Mouse (Mus musculus): ENCODE measurements around the gene Kbtbd2. TPM values are rescaled to one million over a fixed set of nuclear protein-coding genes. Genes with fewer than 3 reads are reported as not detected.
A peak's percentile ranks its signal among the peaks of the same experiment; 100 is the strongest.

Gene Kbtbd2
- polyA plus RNA-seq (2015; fragmentation: Nextera tagmentation; extraction: Ambion mirVana) = 19.0 and 22.6 TPM in 2 replicates

DNA sequence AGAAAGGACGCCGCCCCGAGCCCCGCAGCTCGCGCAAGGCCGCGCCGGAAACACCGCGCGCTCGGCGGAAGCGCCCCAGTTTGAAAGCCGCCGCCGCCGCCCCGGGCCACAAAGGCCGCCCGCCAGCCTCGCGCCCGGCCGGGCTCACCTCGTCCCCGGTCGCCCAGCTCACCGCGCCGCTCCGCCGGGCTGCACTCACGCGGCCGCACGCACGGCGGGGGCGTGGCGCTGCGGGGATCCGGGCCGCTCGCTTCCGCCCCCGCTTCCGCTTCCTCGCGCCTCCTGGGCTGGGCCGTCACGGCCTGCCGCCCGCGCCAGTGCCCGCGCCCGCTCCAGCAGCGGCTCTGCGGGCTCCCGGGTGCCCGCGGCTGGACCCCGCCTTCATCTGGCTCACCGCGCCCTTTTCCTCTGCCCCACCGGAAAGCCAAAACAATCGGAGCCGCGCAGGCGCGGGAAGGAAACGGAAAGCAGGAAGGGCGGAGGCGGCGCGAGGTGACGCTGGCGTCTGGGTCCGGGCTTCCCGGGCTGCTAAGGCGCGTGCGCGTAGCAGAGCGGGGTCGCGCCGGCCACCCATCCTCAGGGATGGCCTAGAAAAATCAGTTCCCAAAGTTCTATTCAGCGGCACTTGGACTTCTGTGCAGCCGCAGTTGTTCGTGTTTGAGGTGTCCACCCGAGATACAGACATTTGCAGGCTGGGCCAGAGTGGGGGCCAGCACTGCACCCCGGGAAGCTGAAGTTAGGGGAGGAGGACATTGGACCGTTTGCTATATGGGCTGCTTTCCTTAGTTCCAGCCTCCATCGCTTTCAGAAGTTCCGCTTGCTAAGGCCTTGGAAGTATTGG lies at the start of gene Kbtbd2:
Gene Kbtbd2, minus strand, starts transcription at position 503 of the 841 bp plus-strand sequence.
- peak; percentile 89 for DNase-seq (ENCODE audit: low spot score)

GRCm38 (mm10) chr6:56844365-56844764 lies 46.8 kb upstream of the Kbtbd2 start:
- DNase-seq (ENCODE audit: low spot score) = no peak

DNA sequence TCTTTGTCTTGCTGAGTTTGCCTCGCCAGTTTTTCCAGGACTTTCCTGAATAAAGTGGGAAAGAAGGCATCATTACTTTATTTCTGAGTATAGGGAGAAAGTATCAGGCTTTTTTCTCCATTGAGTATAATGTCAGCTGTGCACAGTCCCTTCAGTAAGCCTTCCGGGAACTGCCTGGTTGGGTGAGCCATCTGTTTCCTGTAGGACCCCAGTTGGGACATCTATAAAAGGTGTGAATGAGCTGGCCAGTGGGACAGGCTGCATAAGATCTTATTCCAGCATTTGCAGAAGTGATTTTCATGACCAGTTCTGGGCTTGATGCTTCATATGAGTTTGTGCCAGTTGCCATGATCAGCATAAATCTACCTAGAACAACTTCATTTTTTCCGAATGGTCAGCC lies 45.6 kb upstream of the Kbtbd2 start:
- no peak for DNase-seq (ENCODE audit: low spot score)

- DNase-seq (ENCODE audit: low spot score) = no peak
Measured at GRCm38 (mm10) chr6:56837621-56838020, 40.0 kb upstream of the Kbtbd2 start.

DNA sequence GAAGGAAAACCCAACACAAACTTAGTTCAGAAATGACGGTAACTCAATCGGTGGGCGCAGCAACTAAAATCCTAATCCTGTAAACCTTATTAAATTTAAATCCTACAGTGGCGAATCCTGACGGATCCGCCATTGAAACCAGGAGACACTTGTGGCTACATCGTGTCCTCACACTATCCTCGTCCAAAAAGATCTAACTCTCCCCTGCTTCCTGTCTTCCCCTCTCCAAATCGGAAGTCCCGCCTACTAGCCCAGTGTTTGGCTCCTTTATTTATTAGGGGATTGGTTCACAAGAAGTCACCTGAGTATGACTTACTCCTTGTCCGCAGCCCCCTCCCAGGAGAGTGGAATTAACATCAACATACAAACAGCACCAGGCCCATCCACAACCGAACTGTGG lies 39.6 kb upstream of the Kbtbd2 start:
- no peak for DNase-seq (ENCODE audit: low spot score)

DNA sequence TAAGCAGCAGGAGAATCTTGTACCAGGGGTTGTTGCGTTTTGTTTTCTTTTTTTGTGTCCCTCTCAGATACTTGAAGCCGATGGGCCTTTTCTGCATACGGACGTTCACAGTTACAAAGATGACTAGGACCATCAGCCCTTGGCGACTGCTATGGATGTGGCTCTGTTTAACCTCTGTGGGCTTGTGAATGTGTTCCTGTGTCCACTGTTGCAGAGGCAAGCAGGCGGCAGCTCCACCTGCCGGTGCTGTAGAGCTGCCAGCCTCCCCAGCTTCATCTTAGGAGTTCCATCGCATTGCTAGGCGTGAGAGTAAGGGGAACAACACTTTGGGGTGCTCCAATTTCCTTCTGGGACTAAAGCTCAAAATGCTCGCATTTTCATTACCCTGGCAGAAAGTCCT lies 37.9 kb upstream of the Kbtbd2 start:
- no peak for DNase-seq (ENCODE audit: low spot score)

DNA sequence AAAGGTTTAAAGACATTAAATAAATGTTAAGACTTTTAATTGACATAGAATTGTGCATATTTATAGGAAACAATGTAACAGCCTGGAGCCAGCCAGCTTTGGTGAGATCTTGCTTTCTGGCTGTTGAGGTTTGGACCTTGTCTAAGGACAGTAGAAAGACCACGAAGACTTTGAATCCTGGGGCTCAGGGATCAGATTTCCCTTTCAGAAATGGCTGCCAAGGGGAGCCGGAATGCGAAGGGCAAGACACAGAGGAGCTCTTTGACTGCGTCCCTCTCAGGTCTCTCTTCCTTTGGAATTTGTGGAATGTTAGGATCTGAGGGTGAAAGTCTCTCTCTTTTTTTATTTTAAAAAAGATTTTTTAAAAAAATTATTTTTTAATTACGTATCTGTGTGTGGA lies 37.2 kb upstream of the Kbtbd2 start:
- DNase-seq (ENCODE audit: low spot score) = no peak

- no peak for DNase-seq (ENCODE audit: low spot score)
Measured at GRCm38 (mm10) chr6:56832830-56833229, 35.2 kb upstream of the Kbtbd2 start.

DNA sequence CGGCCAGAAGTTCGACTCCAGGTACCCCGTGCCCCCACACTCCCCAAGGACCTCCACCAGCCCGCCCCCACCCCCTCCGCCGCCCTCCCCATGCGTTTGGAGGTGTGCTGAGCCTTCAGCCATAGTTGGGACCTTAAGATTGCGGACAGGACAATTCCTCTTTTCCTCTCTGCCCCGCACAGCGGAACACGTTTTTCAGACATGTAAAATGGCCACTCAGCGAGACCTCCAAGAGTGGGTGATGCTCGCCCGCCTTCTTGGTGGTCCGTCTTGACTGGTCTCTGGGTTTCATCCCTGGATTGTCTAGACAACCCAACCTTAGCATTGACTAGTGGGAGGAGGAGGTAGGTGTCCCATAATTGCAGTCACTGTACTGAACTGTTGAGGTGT lies 34.8 kb upstream of the Kbtbd2 start:
- DNase-seq (ENCODE audit: low spot score) = no peak

- no peak for DNase-seq (ENCODE audit: low spot score)
Measured at GRCm38 (mm10) chr6:56831697-56832406, 34.2 kb upstream of the Kbtbd2 start, which contains the start of gene Fkbp9. Gene Fkbp9, plus strand, starts transcription at chr6:56832059.

- no peak for DNase-seq (ENCODE audit: low spot score)
Measured at GRCm38 (mm10) chr6:56825657-56826056, 28.0 kb upstream of the Kbtbd2 start.

DNA sequence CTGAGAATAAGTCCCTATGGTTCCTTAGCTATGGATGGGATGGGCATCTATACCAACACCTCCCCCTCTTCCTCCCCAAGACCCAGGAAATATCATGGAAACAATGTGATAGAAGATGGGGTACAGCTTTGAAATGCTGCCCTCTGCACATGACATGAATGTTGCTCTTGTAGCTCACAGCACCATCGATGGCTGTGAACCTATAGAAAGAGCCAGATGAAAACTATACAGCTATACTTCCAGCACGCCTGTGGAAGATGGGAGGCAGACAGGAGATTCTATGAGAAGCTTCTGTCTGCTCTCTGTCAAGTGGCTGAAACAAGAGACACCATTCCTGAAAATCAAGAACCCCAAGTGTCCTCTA lies 21.5 kb upstream of the Kbtbd2 start:
- DNase-seq (ENCODE audit: low spot score) = no peak

- DNase-seq (ENCODE audit: low spot score) = no peak
Measured at GRCm38 (mm10) chr6:56818436-56819123, 21.0 kb upstream of the Kbtbd2 start.

GRCm38 (mm10) chr6:56813332-56813731 lies 15.7 kb upstream of the Kbtbd2 start:
- no peak for DNase-seq (ENCODE audit: low spot score)

GRCm38 (mm10) chr6:56808656-56809055 lies 11.0 kb upstream of the Kbtbd2 start:
- DNase-seq (ENCODE audit: low spot score) = peak; percentile 59

- no peak for DNase-seq (ENCODE audit: low spot score)
Measured at GRCm38 (mm10) chr6:56806195-56806594, 8.6 kb upstream of the Kbtbd2 start.

DNA sequence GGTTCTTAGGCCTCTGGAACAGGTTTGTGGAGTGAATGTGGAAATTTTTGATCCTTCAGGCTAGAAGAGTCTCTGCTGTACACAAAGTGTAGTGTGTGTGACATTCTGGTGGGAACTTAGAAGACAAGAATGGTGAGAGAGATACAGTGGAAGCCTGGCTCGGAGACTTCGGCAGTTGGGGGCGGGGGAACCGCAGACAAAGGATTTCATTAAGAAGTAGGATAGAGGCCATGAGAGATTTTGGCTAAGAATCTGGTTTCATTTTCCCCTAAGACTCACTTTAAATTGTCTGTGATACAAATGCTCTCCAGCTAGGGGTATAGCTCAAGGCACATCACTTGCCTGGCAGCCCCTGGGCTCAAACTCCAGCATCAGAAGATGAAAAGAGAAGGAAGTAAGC lies 7.4 kb upstream of the Kbtbd2 start:
- DNase-seq (ENCODE audit: low spot score) = no peak

GRCm38 (mm10) chr6:56798152-56798465 lies 496 bp upstream of the Kbtbd2 start:
- DNase-seq (ENCODE audit: low spot score) = no peak

GRCm38 (mm10) chr6:56796668-56797141 lies 908 bp downstream of the Kbtbd2 start:
- DNase-seq (ENCODE audit: low spot score) = peak; percentile 54

GRCm38 (mm10) chr6:56796232-56796631 lies 1.4 kb downstream of the Kbtbd2 start:
- no peak for DNase-seq (ENCODE audit: low spot score)

DNA sequence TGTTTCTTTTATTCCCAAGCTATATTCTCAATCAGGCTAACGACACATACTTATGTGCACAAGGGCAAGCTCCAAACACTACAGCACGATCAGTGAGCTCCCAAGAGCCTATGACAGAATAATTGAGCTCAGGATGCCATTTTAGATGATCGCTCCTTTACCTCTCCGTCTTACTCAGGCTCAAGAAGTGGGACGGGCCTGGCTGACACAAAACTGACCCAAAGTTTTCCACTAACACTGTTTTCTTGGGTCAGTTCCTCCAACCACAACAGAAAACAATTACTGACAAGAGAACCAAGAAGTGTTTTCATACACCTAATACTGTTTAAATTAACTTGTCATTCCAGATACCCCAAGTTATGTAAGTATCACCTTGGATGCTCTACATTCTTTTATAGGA lies 2.8 kb downstream of the Kbtbd2 start:
- no peak for DNase-seq (ENCODE audit: low spot score)

GRCm38 (mm10) chr6:56789336-56789735 lies 8.3 kb downstream of the Kbtbd2 start:
- no peak for DNase-seq (ENCODE audit: low spot score)

Measured in thymus, postnatal 0 days (tissue).